Mouse (Mus musculus): ENCODE results near the gene Cant1. TPM values are rescaled to one million over a fixed set of nuclear protein-coding genes. Genes with fewer than 3 reads are reported as not detected.

Cant1 gene
- total RNA-seq, 1 experiment: 45.4 TPM

GRCm38 (mm10) chr11:118426765-118427164, 7.9 kb upstream of the Cant1 start:
- no peak overlapping the region for H3K27ac ChIP-seq (ENCODE audit: insufficient read depth, low read depth, low read length, poor library complexity, severe bottlenecking)
- no peak for DNase-seq (ENCODE audit: low read depth, low spot score)
- no peak overlapping the region for H3K4me3 ChIP-seq (ENCODE audit: insufficient read depth in 1 of 2, low read depth in 1 of 2, low read length in 2 of 2, poor library complexity in 1 of 2, severe bottlenecking in 1 of 2)
- TF ChIP-seq ZNF384 (IDR thresholded peaks at IDR 0.05; ENCODE audit: low read depth, low read length): no peak
- no peak for TF ChIP-seq MAFK (IDR thresholded peaks at IDR 0.05; ENCODE audit: insufficient read depth, low read depth, low read length)
- no peak for TF ChIP-seq HCFC1 (IDR thresholded peaks at IDR 0.05; ENCODE audit: borderline replicate concordance, insufficient read depth, low read length)
- TF ChIP-seq ZC3H11A (IDR thresholded peaks at IDR 0.05; ENCODE audit: borderline replicate concordance, low read depth, low read length): no peak
- TF ChIP-seq CHD2 (IDR thresholded peaks at IDR 0.05; ENCODE audit: low read depth, low read length): no peak
- H3K9me3 ChIP-seq (ENCODE audit: control insufficient read depth, insufficient read depth, low read depth, low read length): no peaks in the 10 kb centered on the region
- no peaks in the 10 kb centered on the region for H3K36me3 ChIP-seq (ENCODE audit: control insufficient read depth, insufficient read depth, low read length, poor library complexity, severe bottlenecking)
- in situ Hi-C loops (cut with MboI; ENCODE audit: low sequenced_read_pairs in 2 of 2, unreplicated experiment in 2 of 2): no loop called here
- no peak overlapping the region for H3K9ac ChIP-seq (ENCODE audit: insufficient read depth, low read depth, low read length, poor library complexity, severe bottlenecking)
- H3K4me1 ChIP-seq (ENCODE audit: control insufficient read depth in 2 of 2, insufficient read depth in 2 of 2, low read length in 2 of 2, poor library complexity in 1 of 2): peaks cover 0 to 2% of the 10 kb centered on the region in 2 experiments; a peak in 2 of 4 replicates

DNA sequence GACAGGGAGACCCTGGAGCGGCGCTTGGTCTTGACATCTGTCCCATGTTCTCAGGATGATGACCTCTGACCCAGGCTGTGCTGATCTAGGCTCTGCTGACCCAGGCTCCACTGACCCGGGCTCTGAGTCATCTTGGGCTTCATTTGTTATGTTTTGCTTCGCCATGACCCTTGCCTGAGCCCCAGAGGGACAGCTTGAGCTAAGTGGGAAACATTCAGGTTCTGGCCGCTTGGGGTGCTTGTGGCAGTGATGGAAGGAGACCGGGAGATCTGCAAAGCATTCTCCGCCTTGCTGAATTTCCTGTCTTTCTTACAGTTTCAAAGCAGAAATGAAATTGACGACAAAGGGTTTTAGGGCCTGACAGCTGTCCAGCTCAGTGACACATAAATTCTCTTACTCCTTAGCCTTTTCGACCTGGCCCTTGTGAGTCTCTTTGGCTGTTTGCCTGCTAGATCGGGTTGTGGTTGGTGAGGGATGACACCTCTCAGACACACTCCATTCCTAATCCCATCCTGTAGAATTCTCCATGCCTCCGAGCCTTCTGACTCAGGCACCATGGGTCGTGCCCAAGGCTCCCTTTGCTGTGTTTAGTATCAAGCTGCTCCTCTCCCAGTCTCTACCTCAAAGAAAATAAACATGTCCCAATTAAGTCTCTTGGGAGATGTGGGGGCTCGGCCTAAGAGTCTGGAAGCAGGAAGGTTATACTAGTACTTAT, 5.9 kb upstream of the Cant1 start:
- Histone ChIP-seq H3K4me3 (ENCODE audit: insufficient read depth in 1 of 2, low read depth in 1 of 2, low read length in 2 of 2, poor library complexity in 1 of 2, severe bottlenecking in 1 of 2) (no peak overlapping the region), H3K9ac (ENCODE audit: insufficient read depth, low read depth, low read length, poor library complexity, severe bottlenecking) (no peak overlapping the region), H3K9me3 (ENCODE audit: control insufficient read depth, insufficient read depth, low read depth, low read length) (no peaks in the 10 kb centered on the region), H3K36me3 (ENCODE audit: control insufficient read depth, insufficient read depth, low read length, poor library complexity, severe bottlenecking) (no peaks in the 10 kb centered on the region), H3K27ac (ENCODE audit: insufficient read depth, low read depth, low read length, poor library complexity, severe bottlenecking) (no peak overlapping the region), H3K4me1 (ENCODE audit: control insufficient read depth in 2 of 2, insufficient read depth in 2 of 2, low read length in 2 of 2, poor library complexity in 1 of 2) (peaks cover 0 to 2% of the 10 kb centered on the region in 2 experiments; a peak in 2 of 4 replicates)
- TF ChIP-seq CHD2 (IDR thresholded peaks at IDR 0.05; ENCODE audit: low read depth, low read length) (no peak), HCFC1 (IDR thresholded peaks at IDR 0.05; ENCODE audit: borderline replicate concordance, insufficient read depth, low read length) (no peak), ZC3H11A (IDR thresholded peaks at IDR 0.05; ENCODE audit: borderline replicate concordance, low read depth, low read length) (no peak), MAFK (IDR thresholded peaks at IDR 0.05; ENCODE audit: insufficient read depth, low read depth, low read length) (no peak)
- no peak for DNase-seq (ENCODE audit: low read depth, low spot score)
- in situ Hi-C loops (cut with MboI; ENCODE audit: low sequenced_read_pairs in 2 of 2, unreplicated experiment in 2 of 2): no loop called here

DNA sequence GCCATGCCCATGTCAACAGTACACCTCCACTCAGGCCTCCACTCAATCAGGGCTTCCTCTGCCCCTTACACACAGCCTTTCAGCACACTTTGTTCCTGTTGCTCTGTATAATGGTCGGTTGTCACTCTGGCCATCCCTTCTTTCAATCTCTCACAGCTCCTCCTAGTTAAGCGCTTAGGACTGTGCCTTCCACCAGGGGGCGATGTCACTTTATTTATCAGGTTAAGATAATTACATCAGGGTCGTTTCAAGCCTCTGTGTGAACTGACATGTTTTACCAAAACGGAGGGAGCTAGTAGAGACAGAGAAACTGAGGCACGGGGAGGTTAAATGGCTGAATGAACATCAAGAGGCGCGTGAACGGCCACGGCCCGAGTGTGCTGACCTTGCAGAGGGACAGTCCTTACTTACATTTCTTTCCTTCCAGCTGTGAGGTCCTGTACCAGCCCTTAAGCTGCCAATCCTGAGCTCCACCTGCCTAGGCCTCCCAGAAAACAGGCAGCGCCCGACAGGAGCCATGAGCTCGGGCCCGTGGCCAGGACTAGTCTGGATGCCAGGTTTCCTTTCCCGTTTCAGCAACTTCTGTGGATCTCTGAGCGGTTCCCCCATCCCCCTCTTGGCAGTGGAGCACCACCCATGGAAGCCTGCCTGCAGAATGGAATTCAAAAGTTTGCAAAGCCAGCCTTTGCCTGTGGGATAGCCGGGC, 4.5 kb upstream of the Cant1 start:
- H3K4me1 ChIP-seq (ENCODE audit: control insufficient read depth in 2 of 2, insufficient read depth in 2 of 2, low read length in 2 of 2, poor library complexity in 1 of 2): no peaks in the 10 kb centered on the region
- TF ChIP-seq ZC3H11A (IDR thresholded peaks at IDR 0.05; ENCODE audit: borderline replicate concordance, low read depth, low read length) (peak; percentile 26; the same call in 1 of the 2 replicates), CHD2 (IDR thresholded peaks at IDR 0.05; ENCODE audit: low read depth, low read length) (no peak)

GRCm38 (mm10) chr11:118420261-118420660, 1.4 kb upstream of the Cant1 start:
- TF ChIP-seq ZC3H11A (IDR thresholded peaks at IDR 0.05; ENCODE audit: borderline replicate concordance, low read depth, low read length): no peak
- no peak for TF ChIP-seq ZNF384 (IDR thresholded peaks at IDR 0.05; ENCODE audit: low read depth, low read length)
- TF ChIP-seq HCFC1 (IDR thresholded peaks at IDR 0.05; ENCODE audit: borderline replicate concordance, insufficient read depth, low read length): no peak
- TF ChIP-seq CHD2 (IDR thresholded peaks at IDR 0.05; ENCODE audit: low read depth, low read length): no peak
- TF ChIP-seq MAFK (IDR thresholded peaks at IDR 0.05; ENCODE audit: insufficient read depth, low read depth, low read length): no peak
- no peak overlapping the region for H3K27ac ChIP-seq (ENCODE audit: insufficient read depth, low read depth, low read length, poor library complexity, severe bottlenecking)
- no peaks in the 10 kb centered on the region; the same call in 1 of the 2 replicates for H3K36me3 ChIP-seq (ENCODE audit: control insufficient read depth, insufficient read depth, low read length, poor library complexity, severe bottlenecking)
- no peak for DNase-seq (ENCODE audit: low read depth, low spot score)
- H3K9ac ChIP-seq (ENCODE audit: insufficient read depth, low read depth, low read length, poor library complexity, severe bottlenecking): no peak overlapping the region
- H3K9me3 ChIP-seq (ENCODE audit: control insufficient read depth, insufficient read depth, low read depth, low read length): no peaks in the 10 kb centered on the region
- in situ Hi-C loops (cut with MboI; ENCODE audit: low sequenced_read_pairs in 2 of 2, unreplicated experiment in 2 of 2): no loop called here
- no peak overlapping the region for H3K4me3 ChIP-seq (ENCODE audit: insufficient read depth in 1 of 2, low read depth in 1 of 2, low read length in 2 of 2, poor library complexity in 1 of 2, severe bottlenecking in 1 of 2)
- peaks cover 0 to 4% of the 10 kb centered on the region in 2 experiments; a peak in 1 of 4 replicates for H3K4me1 ChIP-seq (ENCODE audit: control insufficient read depth in 2 of 2, insufficient read depth in 2 of 2, low read length in 2 of 2, poor library complexity in 1 of 2)

More for the DNA sequence above, 4.5 kb upstream of the Cant1 start:
- peak; percentile 82 for DNase-seq (ENCODE audit: low read depth, low spot score)
- H3K9ac ChIP-seq (ENCODE audit: insufficient read depth, low read depth, low read length, poor library complexity, severe bottlenecking): no peak overlapping the region
- H3K4me3 ChIP-seq (ENCODE audit: insufficient read depth in 1 of 2, low read depth in 1 of 2, low read length in 2 of 2, poor library complexity in 1 of 2, severe bottlenecking in 1 of 2): no peak overlapping the region
- no peaks in the 10 kb centered on the region for H3K36me3 ChIP-seq (ENCODE audit: control insufficient read depth, insufficient read depth, low read length, poor library complexity, severe bottlenecking)
- in situ Hi-C loops (cut with MboI; ENCODE audit: low sequenced_read_pairs in 2 of 2, unreplicated experiment in 2 of 2): no loop called here
- no peaks in the 10 kb centered on the region for H3K9me3 ChIP-seq (ENCODE audit: control insufficient read depth, insufficient read depth, low read depth, low read length)
- H3K27ac ChIP-seq (ENCODE audit: insufficient read depth, low read depth, low read length, poor library complexity, severe bottlenecking): no peak overlapping the region
